Mouse (Mus musculus): ENCODE measurements at regions not wholly inside any gene's neighbourhood (a gene's known extent, or its start where the extent isn't known, plus 50 kb on each side); places are given as distances from the start of the nearest gene placed in this dataset.

DNA sequence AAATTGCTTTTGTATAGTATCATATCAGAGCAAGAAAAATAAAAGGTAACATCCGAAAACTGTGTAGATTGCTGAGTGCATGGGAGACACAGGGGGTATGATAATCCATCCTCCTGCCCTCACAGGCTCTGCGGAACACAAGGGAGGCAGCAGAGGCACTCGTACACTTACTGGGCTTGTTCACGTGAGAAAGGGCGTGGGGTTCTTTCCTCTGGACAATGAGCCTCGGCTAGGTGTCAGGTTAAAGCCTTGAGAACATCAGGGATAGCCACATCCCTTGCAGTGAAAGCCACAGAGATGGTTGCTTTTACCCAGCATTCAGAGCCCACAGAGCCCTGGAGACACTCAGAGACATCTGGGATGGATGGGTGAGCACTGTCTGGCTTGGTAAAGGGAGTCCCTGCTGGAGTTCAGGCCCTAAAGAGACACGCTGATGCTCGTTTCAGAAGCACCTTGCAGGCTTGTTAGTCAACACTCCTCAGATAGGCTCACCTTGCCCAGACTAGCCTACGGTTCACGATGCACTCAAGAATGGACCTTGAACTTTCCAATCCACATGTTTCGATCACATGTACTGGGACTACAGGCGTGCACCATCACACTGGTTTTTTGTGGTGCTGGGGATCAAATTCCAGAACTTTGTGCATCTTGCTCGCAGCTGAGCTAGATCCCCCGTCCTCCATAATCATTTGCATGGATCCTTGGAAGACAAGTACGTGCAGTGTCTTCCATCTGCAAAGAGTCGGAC is 83.5 kb upstream of the Spin1 start:
- no peak for DNase-seq (ENCODE audit: low read depth, low spot score)

DNA sequence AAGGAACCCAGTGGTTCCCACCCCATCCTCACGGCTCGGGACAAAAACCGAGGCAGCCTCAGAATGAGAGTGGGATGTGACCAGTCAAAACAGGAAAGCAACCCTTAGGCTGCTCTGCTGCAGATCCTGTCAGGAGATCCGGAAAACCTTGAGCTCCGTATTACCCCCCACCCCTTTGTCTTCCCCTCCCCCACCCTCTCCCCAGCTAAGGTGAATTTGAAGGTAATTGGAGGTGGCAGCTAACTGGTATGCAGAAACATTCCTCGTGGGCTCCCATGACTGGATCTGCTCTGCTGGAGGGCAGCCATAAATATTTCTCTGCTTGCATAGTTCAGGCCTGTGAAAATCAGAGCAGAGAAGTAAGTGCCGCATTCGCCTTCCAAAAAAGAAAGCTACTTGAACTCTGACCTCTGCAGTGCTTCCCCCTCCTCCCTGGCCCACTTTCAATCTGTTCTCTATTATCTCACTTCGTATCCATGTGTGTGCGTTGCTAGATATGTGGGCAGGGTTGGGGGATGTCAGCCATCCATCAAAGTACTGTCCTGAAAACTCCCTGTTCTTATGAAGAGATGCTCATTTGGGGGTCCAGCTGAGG is 82.9 kb upstream of the Spin1 start:
- no peak for DNase-seq (ENCODE audit: low read depth, low spot score)

DNA sequence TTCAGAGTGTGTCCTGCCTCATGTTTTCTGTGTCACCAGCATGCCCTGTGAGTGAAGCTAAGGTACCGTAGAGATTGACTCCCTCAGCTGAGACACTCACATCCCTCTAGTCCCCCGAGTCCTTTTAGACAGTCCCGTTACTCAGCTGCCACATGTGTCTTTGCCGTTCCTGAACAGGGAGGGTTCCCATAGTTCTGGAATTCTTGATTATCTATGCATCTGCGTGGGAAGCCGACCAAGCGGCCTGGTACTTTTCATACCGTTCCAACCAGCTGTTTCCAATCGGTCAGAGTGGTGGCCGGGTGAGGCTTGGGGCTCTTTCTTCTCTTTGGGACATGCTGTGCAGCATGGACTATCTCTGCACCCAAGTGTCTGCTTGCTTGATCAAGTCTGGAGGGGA is 82.3 kb upstream of the Spin1 start:
- DNase-seq (ENCODE audit: low read depth, low spot score): no peak

DNA sequence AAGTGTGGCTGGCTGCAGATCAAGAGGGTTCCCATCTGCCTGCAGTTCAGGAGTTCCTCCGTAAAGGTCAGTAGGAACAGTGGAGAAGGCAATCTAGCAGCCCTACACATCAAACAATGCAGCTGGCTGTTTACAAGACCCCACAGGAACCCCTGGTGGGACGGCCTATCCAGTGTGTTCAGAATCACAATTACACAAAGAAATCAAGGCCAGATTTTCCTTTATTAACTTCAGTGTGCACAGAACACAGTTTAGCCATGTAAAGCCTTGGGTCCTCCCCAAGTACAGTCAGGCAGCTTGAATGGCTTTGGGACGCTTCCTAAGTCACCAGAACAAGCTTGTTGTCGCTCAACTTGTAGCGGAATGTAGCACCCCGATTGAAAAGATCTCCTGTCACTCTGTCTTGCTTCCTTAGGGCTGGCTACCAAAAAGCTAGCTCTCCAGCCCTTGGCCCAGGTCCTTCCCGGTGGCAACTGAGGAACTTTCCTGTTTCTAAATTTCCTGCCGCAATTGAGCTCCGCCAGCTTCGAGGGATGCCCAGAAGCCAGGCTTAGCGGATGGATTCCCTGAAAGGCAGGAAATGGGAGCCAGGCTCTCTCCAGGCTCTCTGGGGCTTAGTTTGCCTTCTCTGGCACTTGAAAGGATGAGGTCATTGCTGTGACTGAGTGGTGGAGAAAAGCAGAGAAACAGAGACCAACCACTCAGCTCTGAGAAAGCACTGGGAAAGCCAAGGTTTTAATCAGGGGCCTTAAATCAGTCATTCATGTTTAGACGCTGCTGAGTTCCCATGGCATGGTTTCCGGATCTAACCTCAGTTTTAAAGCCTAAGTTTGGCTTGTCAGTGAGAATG is 78.1 kb upstream of the Spin1 start:
- no peak for DNase-seq (ENCODE audit: low read depth, low spot score)

DNA sequence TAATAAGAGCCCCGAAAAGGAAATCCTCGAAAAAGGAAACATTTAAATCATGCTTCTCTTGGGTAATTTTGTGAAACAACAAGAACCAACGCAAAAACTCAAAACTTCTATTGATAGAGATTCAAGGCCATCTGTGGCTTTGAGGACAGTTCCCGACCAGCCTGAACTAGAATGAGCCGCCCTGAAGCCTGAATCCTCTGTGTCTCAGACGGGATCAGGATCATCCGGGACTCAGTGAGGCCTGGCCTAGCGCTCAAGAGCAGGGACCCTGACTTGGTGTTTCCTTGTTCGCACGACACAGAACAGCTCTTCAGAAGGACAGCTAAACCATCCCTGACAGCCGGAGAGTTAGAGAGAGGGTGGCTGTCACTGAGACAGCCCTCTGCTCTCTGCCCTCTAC is 77.4 kb upstream of the Spin1 start:
- DNase-seq (ENCODE audit: low read depth, low spot score): no peak

DNA sequence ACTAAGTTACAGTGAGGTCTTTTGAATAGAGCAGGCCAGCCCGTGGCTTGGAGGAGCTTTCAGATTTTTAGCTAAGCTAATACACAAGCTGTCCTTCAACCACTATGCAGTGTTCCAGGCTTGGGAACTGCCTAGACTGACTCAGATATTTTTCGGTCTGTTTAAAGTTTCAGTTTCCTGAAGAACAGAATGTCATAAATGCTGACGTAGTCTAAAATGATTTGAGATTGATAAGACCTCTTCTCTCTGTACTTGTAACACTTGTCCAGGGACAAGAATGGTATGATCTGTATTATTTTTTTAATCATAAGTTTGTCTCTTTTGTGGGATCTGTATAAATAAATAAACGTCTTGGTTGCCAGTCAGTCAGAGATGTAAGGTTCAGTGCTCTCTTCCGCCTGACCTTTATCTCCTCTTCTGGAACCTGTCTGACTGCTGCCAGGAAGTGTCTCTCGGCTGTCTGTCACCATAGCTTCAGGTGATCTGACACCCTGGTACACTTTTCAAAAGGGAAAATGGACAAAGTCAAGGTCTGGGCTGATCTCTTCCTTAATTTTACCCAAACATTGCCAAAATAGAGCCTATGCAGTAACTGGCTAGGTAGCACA is 74.3 kb upstream of the Spin1 start:
- no peak for DNase-seq (ENCODE audit: low read depth, low spot score)

DNA sequence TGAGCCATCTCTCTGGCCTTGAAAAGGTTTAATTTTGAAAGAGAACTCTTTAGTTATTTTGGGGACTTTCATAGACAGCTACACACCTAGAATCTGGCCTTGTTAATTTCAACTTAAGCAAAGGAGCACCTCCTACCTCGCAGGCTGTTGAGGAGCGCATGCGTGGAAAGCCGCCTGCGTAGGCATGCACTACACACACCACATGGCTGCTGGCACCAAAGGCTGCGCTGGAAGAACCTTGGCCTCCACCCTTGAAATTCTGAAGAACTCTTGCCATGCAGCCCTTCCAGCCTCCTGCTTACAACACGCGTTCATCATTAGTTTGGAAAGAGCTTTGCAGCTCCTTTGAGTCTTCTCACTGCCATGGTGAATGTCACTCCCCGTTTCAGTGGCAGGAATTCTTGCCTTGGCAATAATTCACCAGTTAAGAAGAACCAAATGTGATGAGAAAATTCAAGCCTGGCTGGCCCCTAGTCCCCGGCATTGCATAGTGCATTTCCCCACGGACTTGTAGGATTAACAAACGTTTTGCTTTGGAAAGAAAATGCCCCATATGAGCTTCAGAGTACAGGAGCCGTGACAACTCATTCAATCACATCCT is 62.7 kb upstream of the Spin1 start:
- no peak for DNase-seq (ENCODE audit: low read depth, low spot score)

DNA sequence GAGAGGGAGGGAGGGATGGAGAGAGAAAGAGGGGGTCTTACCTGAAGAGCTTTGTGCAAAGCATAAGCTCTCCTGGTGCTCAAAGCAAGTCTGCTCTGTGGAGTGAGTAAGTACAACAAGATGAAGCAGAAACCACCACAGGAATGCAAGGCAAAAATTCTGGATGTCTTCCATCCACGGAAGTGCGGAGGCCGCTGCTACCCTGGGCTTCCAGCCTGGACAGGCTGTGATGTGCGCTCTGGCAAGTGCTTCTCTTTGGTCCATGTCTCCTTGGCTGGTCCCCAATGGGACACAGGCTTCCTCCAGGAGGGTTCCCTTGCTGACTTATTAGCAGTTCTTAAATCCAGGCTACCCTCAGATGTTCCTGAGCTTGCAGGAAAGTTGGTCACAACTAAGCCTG is 61.7 kb upstream of the Spin1 start:
- DNase-seq (ENCODE audit: low read depth, low spot score): no peak

DNA sequence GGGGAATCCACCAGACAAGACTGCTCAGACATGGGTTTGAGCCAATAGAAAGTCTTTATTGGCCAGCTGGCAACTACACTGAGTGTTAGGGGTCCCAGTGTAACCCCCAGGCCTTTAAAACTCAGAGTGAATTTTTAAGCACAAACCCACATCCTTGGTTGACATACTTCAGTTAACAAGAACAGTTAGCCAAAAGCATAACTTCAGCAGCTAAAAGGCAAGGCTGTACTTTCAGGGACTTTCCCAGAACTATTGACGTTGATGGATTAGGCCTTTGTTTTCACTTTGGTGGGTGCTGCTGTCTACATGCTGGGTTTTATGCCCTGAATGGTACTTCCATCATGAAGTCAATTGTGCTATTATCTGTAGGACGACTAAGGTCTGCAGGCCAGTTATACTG is 59.6 kb upstream of the Spin1 start:
- DNase-seq (ENCODE audit: low read depth, low spot score): no peak

DNA sequence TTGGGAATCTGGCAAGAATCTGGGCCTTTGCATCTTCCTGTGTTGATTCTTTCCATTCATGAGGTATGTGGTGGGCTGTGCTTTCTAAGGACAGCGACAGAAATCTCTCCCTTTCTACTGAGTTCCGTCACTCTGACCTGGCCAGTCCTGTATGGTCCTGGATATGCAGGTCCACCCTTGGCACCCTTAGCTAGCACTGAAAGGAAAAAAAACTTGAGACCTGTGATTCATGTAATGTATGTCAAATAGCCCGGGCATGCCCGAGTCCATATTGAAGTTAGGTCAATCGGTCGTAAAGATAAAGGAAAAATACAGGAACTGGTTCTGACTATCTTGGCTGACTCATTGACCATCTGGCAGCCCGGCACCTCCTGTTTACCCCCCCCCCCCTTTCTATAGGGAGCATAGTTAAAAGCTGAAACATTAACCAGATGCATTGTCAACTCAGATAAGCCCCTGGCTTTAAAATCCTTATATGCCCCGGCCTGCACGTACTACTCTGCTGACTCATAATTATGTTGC is 57.7 kb upstream of the Spin1 start:
- DNase-seq (ENCODE audit: low read depth, low spot score): no peak

Measured in retina, adult 2 months (tissue).